Mouse (Mus musculus) regulatory T cell (primary cell): ENCODE measurements around the gene Rpl7a.

Experiments used
- in situ Hi-C: fragments of 300-600 bp; cut with MboI, MseI; formaldehyde crosslinking; loops from one replicate; pipeline ENCODE4 v1.15.1; 2025; ENCODE audit warnings: high pct_unique_total_duplicates

Gene Rpl7a

GRCm38 (mm10) chr2:26913416-26914147 lies 3.0 kb downstream of the Rpl7a start:
- in situ Hi-C loops = loop anchor here (25.0 kb wide), 1 partner anchor 1951 kb away; the partner anchor contains the start of gene Dph7

- in situ Hi-C loops = loop anchor here (25.0 kb wide), 1 partner anchor 1952 kb away; the partner anchor contains the start of gene Dph7
Measured at GRCm38 (mm10) chr2:26914148-26914941, 3.8 kb downstream of the Rpl7a start.

GRCm38 (mm10) chr2:26915927-26916728 lies 5.6 kb downstream of the Rpl7a start, which contains the start of the genes Surf2 and Surf1:
TSS of gene Surf2 (plus strand) at chr2:26916367.
TSS of gene Surf1 (minus strand) at chr2:26916530.
- in situ Hi-C loops = loop anchor here (25.0 kb wide), 1 partner anchor 1954 kb away; the partner anchor contains the start of gene Dph7

DNA sequence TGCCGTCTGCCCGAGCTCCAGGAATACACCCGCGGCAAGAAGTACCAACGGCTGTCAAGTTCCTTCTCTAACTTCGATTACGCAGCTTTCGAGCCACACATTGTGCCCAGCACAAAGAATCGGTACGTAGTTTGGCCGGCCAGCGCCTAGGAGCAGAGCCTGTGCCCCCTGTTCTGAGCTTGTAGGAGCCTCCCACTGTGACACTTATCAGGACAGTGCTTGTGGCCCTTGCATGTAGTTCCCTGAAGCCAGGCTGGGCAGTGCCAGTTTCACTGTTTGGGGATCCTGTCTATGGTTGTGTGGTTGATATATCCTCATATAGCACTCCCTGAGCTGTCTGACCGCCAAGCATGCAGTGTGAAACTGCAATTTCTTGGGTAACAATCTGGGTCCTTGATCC lies 6.2 kb downstream of the Rpl7a start:
- in situ Hi-C loops = loop anchor here (25.0 kb wide), 1 partner anchor 1954 kb away; the partner anchor contains the start of gene Dph7

DNA sequence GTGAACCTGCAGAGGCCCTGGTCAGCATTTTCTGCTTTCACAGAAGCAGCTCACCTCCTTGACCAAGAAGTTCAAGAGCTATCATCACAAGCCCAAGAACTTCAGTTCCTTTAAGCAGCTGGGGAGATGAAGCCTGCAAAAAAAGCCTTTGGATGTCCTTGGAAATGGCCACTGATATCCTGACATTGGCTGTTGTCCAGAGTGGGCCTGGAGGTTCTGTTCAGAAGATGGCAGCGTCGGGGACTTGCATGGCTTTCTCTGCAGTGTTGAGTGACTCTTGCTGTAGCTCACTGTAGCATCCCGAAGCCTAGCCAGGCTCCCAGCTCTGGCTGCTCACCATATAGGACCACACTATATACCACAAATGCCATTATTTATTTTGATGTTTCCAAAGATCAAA lies 9.1 kb downstream of the Rpl7a start:
- in situ Hi-C loops = loop anchor here (25.0 kb wide), 1 partner anchor 1957 kb away; the partner anchor contains the start of gene Dph7

- in situ Hi-C loops = loop anchor here (25.0 kb wide), 1 partner anchor 1958 kb away; the partner anchor contains the start of gene Dph7
Measured at GRCm38 (mm10) chr2:26920190-26920855, 9.8 kb downstream of the Rpl7a start.

- in situ Hi-C loops = loop anchor here (25.0 kb wide), 1 partner anchor 1959 kb away; the partner anchor contains the start of gene Dph7
Measured at GRCm38 (mm10) chr2:26921784-26922183, 11.2 kb downstream of the Rpl7a start.

DNA sequence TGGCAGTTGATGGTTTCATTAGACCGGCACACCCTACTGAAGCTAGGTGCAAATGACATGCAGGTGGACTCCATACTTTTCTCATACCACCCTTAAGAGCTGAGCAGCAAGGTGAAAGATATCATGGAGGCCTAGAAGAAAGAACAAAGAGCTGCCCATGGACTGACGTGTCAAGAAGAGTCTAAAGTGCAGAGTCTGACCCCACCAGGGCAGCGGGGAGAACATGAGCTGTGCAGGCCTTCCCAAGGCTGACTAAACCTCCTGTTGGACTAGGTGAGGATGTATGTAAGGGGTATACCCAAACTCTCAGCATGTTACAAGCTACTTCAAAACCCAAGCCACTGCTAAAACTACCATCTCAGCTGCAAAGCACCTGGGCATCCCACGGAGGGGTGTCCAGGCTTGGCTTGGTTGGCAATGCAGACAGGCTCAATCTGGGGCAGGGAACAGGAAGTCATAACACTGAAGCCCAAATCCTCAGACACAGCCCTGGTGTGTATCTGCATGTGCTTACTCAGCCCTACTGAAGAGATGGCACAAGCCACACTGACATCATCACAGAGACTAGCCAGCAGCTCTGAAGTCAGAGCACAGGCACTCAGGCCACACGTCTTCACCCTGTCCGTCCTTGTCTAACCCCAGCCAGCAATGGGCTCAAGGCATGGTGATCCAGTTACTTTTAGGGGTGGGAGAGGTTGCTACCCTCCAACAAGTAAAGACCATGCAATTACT lies 17.3 kb downstream of the Rpl7a start:
- in situ Hi-C loops = no loop called here

DNA sequence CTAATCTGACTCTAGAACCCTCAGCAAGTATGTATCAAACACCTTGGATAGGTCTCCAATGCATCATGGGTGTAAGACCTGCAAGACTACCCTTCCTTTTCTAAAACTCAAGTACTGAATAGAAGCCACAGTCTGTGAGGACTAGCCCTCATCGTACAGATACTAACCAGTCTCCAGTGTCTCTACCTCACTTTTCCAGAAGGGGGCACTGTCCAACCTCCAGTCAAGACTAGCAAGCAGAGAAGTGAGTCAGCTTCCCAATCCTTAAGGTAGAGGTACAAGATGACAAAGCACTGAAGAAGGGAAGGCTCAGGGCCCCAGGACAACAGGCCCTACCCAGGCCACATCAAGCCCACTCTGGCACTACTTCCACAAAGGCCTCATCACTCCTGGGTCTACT lies 19.8 kb downstream of the Rpl7a start:
- in situ Hi-C loops = no loop called here

DNA sequence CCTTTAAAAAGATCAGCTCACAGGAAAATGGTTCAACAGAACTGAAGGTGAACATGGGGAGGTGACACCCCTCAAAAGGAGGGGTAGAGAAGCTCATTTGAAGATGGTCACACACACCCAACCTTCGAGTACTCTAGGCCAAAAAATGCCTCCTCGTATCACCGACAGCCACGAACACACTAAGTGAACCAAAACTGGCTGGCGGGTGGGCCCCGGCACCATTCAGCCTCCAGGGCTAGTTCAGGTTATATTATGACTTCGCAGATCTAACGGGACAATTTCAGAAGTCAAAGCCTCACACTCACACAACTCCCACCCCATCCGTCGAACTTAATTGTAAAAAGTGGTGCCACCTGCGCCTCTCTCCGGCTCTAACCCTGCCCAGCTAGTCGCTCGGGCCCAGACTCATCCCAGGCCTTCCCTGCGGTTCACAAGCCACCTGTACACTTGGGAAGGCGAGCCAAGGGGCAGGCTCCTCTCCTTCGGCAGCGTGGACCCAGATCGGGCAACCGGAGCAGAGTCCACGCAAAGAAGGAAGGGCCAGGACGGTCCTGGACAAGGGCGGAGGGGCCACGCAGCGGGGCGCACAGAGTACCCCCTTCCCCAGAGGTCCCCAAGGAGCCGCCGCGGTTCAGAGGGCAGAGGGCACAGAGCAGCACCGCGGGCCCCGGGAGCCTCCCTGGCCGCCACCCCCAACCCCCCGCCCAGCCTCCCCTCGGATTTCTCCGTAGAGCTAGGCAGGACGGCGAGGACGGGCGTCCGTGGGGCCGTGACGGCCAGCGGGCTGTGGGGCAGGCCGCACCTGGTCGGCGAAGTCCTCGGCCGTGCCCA lies 22.1 kb downstream of the Rpl7a start:
- in situ Hi-C loops = no loop called here

DNA sequence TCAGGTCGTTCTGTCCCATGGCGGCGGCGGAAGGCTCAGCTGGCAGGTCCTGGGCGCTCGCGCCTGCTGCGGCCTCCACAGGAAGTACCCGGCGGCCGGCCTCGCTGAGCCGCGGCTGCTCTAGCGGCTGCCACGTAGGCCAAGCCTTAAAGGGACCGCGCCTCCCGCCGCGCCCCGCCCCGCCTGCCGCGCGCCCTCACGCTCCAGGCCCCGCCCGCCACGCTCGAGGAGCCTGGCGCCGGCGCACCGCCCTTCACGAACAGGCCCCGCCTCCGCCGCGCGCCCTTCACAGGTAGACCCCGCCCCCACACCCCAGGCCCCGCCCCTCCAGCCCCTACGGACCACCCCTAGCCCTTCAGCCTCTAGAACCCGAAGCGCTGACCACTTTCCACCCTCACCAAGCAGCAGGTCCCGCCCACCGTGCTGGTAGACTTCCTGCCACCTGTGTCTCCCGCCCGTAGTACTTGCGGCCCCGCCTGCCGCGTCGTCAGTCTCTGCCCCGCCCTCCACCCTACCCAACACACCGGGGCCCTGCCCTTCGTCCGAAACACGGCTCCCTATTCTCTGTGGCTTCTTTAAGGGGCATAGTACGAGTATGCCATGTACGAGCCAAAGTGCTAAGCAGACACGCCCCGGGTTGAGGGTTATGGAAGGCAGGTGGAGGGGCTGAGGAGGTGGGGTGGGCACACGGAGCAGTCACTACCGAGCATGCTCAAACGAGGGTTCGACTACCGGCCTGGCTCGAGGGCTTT lies 22.9 kb downstream of the Rpl7a start, which contains the start of the genes Surf4 and Stkld1:
Gene Surf4, minus strand, starts transcription at position 625 of the 752 bp plus-strand sequence.
Gene Stkld1, plus strand, starts transcription at position 744 of the 752 bp plus-strand sequence.
- in situ Hi-C loops = no loop called here

DNA sequence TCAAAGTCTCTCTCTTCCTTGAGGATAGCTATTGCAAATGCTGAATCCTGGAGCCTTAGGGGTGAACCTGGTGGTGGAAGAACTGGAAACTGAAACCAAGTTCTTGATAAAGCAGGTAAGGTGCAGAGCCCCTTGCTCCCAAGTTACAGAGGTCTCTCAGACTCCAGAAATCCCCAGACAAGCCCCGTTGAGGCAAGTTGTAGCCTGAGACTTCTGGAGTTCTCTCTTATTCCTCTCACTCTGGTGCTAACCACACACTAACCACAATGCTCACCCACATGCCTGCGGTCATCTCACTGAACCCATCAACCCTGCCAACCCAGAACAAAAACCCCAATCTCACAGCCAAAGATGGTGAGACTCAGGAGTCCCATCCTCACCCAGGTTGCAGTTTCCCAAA lies 24.7 kb downstream of the Rpl7a start:
- in situ Hi-C loops = no loop called here

GRCm38 (mm10) chr2:26936425-26936824 lies 25.9 kb downstream of the Rpl7a start:
- in situ Hi-C loops = no loop called here

GRCm38 (mm10) chr2:26941539-26941938 lies 31.0 kb downstream of the Rpl7a start:
- in situ Hi-C loops = no loop called here

GRCm38 (mm10) chr2:26943253-26943652 lies 32.7 kb downstream of the Rpl7a start:
- in situ Hi-C loops = no loop called here

DNA sequence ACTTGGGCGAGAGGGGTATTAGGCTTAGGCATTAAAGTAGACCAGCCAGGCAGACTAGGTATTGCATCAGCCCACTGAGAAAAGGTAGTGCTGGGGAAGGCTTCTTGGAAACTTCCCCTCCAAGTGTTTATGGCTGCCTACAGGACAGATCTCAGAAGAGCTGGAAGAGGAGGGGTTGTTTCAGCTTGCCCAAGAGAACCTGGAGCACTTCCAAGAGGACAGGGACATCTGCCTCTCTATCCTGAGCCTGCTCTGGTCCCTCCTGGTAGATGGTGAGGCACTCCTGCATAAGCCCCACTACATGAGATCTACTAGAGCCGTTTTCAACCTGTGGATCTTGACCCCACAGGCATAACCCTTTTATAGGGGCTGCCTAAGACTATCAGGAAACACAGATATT lies 39.8 kb downstream of the Rpl7a start:
- in situ Hi-C loops = no loop called here

GRCm38 (mm10) chr2:26951346-26951905 lies 40.9 kb downstream of the Rpl7a start:
- in situ Hi-C loops = no loop called here

GRCm38 (mm10) chr2:26952193-26952592 lies 41.6 kb downstream of the Rpl7a start:
- in situ Hi-C loops = no loop called here
